Mouse (Mus musculus) C2C12 (cell line): ENCODE results near the gene Vwa5b1.

Experiments
- CEBPB ChIP-seq: IDR thresholded peaks from one replicate; pipeline ENCODE4 v1.6.1; 2011; ENCODE audit warnings: low read depth, mild to moderate bottlenecking, control low read depth, moderate library complexity
- CTCF ChIP-seq: IDR thresholded peaks from one replicate; pipeline ENCODE4 v1.5.1; 2011; ENCODE audit not compliant: control insufficient read depth, insufficient read depth, insufficient read length
- MAX ChIP-seq: IDR thresholded peaks from one replicate; pipeline ENCODE4 v1.6.1; 2011; ENCODE audit warnings: mild to moderate bottlenecking, control low read depth
- MYOD1 ChIP-seq: IDR thresholded peaks from one replicate; pipeline ENCODE4 v1.6.1; 2011; ENCODE audit warnings: low read depth; ENCODE audit not compliant: control insufficient read depth, insufficient read length
- USF1 ChIP-seq: IDR thresholded peaks from one replicate; pipeline ENCODE4 v1.6.1; 2011; ENCODE audit warnings: low read depth, mild to moderate bottlenecking, control low read depth, moderate library complexity

GRCm38 (mm10) chr4:138553516-138553933 is 82.2 kb downstream of the Vwa5b1 start:
- TF ChIP-seq CTCF (no peak), MAX (no peak), USF1 (no peak), CEBPB (no peak), MYOD1 (no peak)
